Comparison of ENCODE assay signal across 13 mouse cellular contexts in the genomic region with DNA sequence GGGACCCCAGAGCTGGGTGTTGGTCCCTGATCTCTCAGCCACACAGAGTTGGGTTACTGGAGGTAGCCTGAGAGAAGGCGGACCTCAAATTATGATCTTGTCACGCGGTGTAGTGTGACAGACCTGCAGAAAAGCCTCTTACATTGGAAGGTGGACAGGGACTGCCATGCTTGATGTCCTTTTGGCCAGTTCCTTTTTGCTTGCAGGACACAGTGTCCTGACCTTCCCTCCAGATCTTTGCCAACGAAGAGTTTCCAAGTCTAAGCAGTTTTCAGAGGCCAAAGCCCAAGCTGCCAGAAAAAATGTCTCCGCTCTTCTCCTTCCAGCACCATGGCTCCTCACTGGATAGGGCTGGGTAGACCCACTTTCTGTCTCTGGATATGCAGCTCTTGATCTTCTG.
"Had no signal": no experiment of that assay in that cellular context is flagged by ENCODE, and none has a peak within 500 bp of the region (broad histone marks: within the 10 kb centered on the region; RNA-seq: fewer than 3 reads in every experiment).

No protein-coding gene starts in this region.

- H3K4me1 ChIP-seq: liver, embryonic 12.5 days; neural tube, embryonic 13.5 days; stomach, embryonic 15.5 days had no signal

- H3K36me3 ChIP-seq: limb, embryonic 13.5 days; liver, embryonic 12.5 days; midbrain, embryonic 12.5 days; neural tube, embryonic 13.5 days; stomach, embryonic 15.5 days had no signal

- H3K27me3 ChIP-seq: limb, embryonic 13.5 days; liver, embryonic 12.5 days; neural tube, embryonic 13.5 days; stomach, embryonic 15.5 days had no signal

- H3K4me3 ChIP-seq: limb, embryonic 13.5 days; liver, embryonic 12.5 days; midbrain, embryonic 12.5 days; neural tube, embryonic 13.5 days; stomach, embryonic 15.5 days had no signal

- H3K9ac ChIP-seq: limb, embryonic 13.5 days; liver, embryonic 12.5 days; lung, embryonic 14.5 days; midbrain, embryonic 12.5 days; neural tube, embryonic 13.5 days; stomach, embryonic 15.5 days had no signal

- H3K27ac ChIP-seq: limb, embryonic 13.5 days; liver, embryonic 12.5 days; midbrain, embryonic 12.5 days; neural tube, embryonic 13.5 days; stomach, embryonic 15.5 days had no signal

- DNase-seq: kidney, postnatal 4 days; left cerebral cortex, postnatal 4 days; lung, embryonic 14.5 days; lung, postnatal 14 days; retina, postnatal 1 day; right cerebral cortex, postnatal 4 days; thymus, adult 2 months; thymus, postnatal 25 days had no signal
